Mouse (Mus musculus): Measurements from ENCODE around the gene Sycp3. TPM values are rescaled to one million over a fixed set of nuclear protein-coding genes. Genes with fewer than 3 reads are reported as not detected.

The Sycp3 gene
- total and polyA plus RNA-seq, 3 experiments, result not detected

DNA sequence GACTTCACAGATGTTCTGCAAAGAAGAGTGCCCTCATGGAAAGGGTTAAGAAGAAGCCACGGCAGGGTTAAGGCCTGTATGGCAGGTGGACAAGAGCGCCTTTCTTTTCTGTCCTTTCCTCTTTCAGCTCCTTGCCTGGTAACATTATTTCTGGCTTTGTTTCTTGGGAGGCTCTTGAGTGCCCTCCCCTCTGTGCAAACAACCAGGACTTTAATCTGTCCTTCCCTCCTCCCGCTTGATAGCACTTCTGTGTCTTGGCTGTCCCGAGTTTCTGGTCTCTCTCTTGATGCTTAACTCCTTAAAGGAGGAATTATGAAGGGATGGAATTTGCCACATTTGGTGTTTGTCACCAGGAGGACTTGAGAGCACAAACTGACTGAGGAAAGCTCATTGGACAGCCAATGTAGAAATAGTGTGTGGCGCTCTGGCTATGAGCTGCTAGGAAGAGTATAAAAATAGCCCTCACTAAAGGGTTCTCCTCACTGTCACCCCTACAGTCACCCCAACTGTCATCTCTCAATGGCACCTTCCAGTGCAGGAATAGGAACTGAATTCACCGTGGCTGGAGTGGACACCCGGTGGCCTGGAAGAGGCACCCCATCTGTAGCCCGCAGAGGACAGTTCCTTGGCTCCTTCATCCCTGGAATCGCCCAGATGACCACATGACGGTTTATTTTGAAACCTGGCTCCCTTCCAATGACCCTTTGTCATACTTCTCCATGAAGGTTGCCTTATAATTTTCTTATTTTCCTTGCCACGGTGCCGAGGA lies 51.3 kb downstream of the Sycp3 start:
- DNase-seq (ENCODE audit: low read depth, low spot score), result no peak
- Histone ChIP-seq H3K4me1 (ENCODE audit: control insufficient read depth in 1 of 2, insufficient read depth in 2 of 2, low read length in 2 of 2) (peaks cover 0 to 11% of the 10 kb centered on the region in 2 experiments; a peak in 3 of 4 replicates), H3K27ac (ENCODE audit: control insufficient read depth, low read depth, low read length) (no peak overlapping the region), H3K4me3 (ENCODE audit: control insufficient read depth in 1 of 2, insufficient read depth in 1 of 2, low read depth in 2 of 2, low read length in 2 of 2) (no peak overlapping the region), H3K27me3 (ENCODE audit: control insufficient read depth in 1 of 2, insufficient read depth in 2 of 2, low read length in 2 of 2) (no peaks in the 10 kb centered on the region), H3K9ac (ENCODE audit: control insufficient read depth, low read depth, low read length, poor library complexity, severe bottlenecking) (no peak overlapping the region), H3K36me3 (ENCODE audit: control insufficient read depth in 1 of 2, insufficient read depth in 2 of 2, low read length in 2 of 2) (peaks cover 0 to 10% of the 10 kb centered on the region in 2 experiments; a peak in 2 of 4 replicates), H3K79me2 (ENCODE audit: control insufficient read depth, insufficient read depth, low read length, poor library complexity) (no peaks in the 10 kb centered on the region), H3K9me3 (replicated peaks; ENCODE audit: insufficient read depth, low read length) (no peaks in the 10 kb centered on the region)
- no peak for TF ChIP-seq ZKSCAN1 (IDR thresholded peaks at IDR 0.05; ENCODE audit: low read depth, low read length)
- no peak for TF ChIP-seq GATA1 (IDR thresholded peaks at IDR 0.05; ENCODE audit: low read depth, low read length)
- no peak for TF ChIP-seq NELFE (IDR thresholded peaks at IDR 0.05; ENCODE audit: low read depth, low read length)
- no peak for TF ChIP-seq CHD1 (IDR thresholded peaks at IDR 0.05; ENCODE audit: low read depth, low read length)
- no peak for TF ChIP-seq BHLHE40 (IDR thresholded peaks at IDR 0.05; ENCODE audit: borderline replicate concordance, low read depth, low read length)
- no peak for TF ChIP-seq RCOR1 (IDR thresholded peaks at IDR 0.05; ENCODE audit: low read depth, low read length)
- TF ChIP-seq UBTF (IDR thresholded peaks at IDR 0.05; ENCODE audit: borderline replicate concordance, insufficient read depth, low read depth, low read length), result no peak
- no peak for TF ChIP-seq POLR2AphosphoS2 (IDR thresholded peaks at IDR 0.05; ENCODE audit: low read length)
- TF ChIP-seq MAFK (IDR thresholded peaks at IDR 0.05; ENCODE audit: borderline replicate concordance, low read depth, low read length), result no peak
- no peak for TF ChIP-seq ETS1 (IDR thresholded peaks at IDR 0.05; ENCODE audit: low read depth, low read length)
- TF ChIP-seq KAT2A (conservative IDR thresholded peaks at IDR 0.05; ENCODE audit: low read depth, low read length), result no peak

DNA sequence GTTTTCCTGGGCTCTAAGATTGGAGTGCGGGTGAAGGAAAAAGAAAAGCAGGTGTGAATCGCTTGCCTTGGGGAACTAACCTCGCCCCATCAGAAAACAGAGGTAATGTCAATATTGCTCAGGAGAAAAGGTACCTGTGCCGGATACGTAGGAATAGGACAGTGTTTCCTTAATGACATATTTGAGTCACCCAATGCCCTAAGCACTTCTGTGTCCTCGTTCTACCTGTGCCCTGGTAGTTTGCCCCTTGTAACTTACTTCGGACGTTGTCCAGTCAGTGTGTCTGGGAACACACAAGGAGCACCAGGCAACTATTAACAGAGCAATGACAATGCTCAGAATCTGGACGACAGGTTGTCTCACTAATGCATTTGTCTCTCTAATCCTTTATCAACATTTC lies 52.0 kb downstream of the Sycp3 start:
- Histone ChIP-seq H3K4me3 (ENCODE audit: control insufficient read depth in 1 of 2, insufficient read depth in 1 of 2, low read depth in 2 of 2, low read length in 2 of 2) (no peak overlapping the region), H3K4me1 (ENCODE audit: control insufficient read depth in 1 of 2, insufficient read depth in 2 of 2, low read length in 2 of 2) (peaks cover 0 to 11% of the 10 kb centered on the region in 2 experiments; a peak in 3 of 4 replicates), H3K36me3 (ENCODE audit: control insufficient read depth in 1 of 2, insufficient read depth in 2 of 2, low read length in 2 of 2) (peaks cover 0 to 10% of the 10 kb centered on the region in 2 experiments; a peak in 2 of 4 replicates), H3K9ac (ENCODE audit: control insufficient read depth, low read depth, low read length, poor library complexity, severe bottlenecking) (no peak overlapping the region), H3K9me3 (replicated peaks; ENCODE audit: insufficient read depth, low read length) (no peaks in the 10 kb centered on the region), H3K27ac (ENCODE audit: control insufficient read depth, low read depth, low read length) (no peak overlapping the region), H3K27me3 (ENCODE audit: control insufficient read depth in 1 of 2, insufficient read depth in 2 of 2, low read length in 2 of 2) (no peaks in the 10 kb centered on the region), H3K79me2 (ENCODE audit: control insufficient read depth, insufficient read depth, low read length, poor library complexity) (no peaks in the 10 kb centered on the region)
- DNase-seq (ENCODE audit: low read depth, low spot score), result no peak
- no peak for TF ChIP-seq ZNF384 (IDR thresholded peaks at IDR 0.05; ENCODE audit: low read depth, low read length)
- TF ChIP-seq UBTF (IDR thresholded peaks at IDR 0.05; ENCODE audit: borderline replicate concordance, insufficient read depth, low read depth, low read length), result no peak
- no peak for TF ChIP-seq ETS1 (IDR thresholded peaks at IDR 0.05; ENCODE audit: low read depth, low read length)
- no peak for TF ChIP-seq ZC3H11A (IDR thresholded peaks at IDR 0.05; ENCODE audit: low read depth, low read length)
- TF ChIP-seq RAD21 (IDR thresholded peaks at IDR 0.05; ENCODE audit: low read depth, low read length), result no peak
- TF ChIP-seq CHD2 (IDR thresholded peaks at IDR 0.05; ENCODE audit: low read length), result no peak
- TF ChIP-seq NELFE (IDR thresholded peaks at IDR 0.05; ENCODE audit: low read depth, low read length), result no peak
- no peak for TF ChIP-seq POLR2AphosphoS2 (IDR thresholded peaks at IDR 0.05; ENCODE audit: low read length)
- TF ChIP-seq TBP (IDR thresholded peaks at IDR 0.05; ENCODE audit: low read depth, low read length), result no peak

Data from MEL (cell line).